Mouse (Mus musculus) liver, embryonic 14.5 days (tissue): ENCODE measurements around the gene Olfr651. TPM values are rescaled to one million over a fixed set of nuclear protein-coding genes. Genes with fewer than 3 reads are reported as not detected.
"Not testable (repeated sequence)": the region's sequence is repeated elsewhere in the genome, so short reads cannot be mapped to it uniquely, and the experiment has no call there.

Experiments used
- ATAC-seq: fragments of 200-750 bp; cut with Nextera tagmentation; 2 replicates; pipeline ENCODE4 v1.8.0; 2017; ENCODE audit warnings: moderate number of reproducible peaks, mild to moderate bottlenecking, moderate library complexity; ENCODE audit not compliant: insufficient read depth
- DNase-seq, 3 experiments: peaks; one replicate each; pipeline ENCODE4 v3.0.0-alpha.2; 2012 to 2013; ENCODE audit warnings: low read depth in 3 of 3, low spot score in 3 of 3
- H3K27ac ChIP-seq: fragments of 300-500 bp; sonication (generic); 2 replicates; pipeline ENCODE4 v1.5.1; 2014; ENCODE audit warnings: moderate library complexity, mild to moderate bottlenecking, control low read depth, inconsistent platforms
- H3K27me3 ChIP-seq: fragments of 300-500 bp; sonication (generic); 2 replicates; pipeline ENCODE4 v1.6.1; 2014; ENCODE audit warnings: mild to moderate bottlenecking, low read length, moderate library complexity; ENCODE audit not compliant: control insufficient read depth, insufficient read depth
- H3K36me3 ChIP-seq: fragments of 300-500 bp; sonication (generic); replicated peaks from 2 replicates; pipeline ENCODE4 v1.6.1; 2014; ENCODE audit warnings: low read depth; ENCODE audit not compliant: control insufficient read depth, insufficient read depth
- H3K4me1 ChIP-seq, 2 experiments: fragments of 200-500 bp in 1 of 2; fragments of 300-500 bp in 1 of 2; sonication (generic) in 1 of 2; replicated peaks; 2 replicates each; pipeline ENCODE4 v1.6.1; 2012 to 2014; ENCODE audit warnings: antibody characterized with exemption in 1 of 2, inconsistent platforms in 1 of 2, low read length in 1 of 2; ENCODE audit not compliant: control insufficient read depth in 2 of 2, insufficient read depth in 2 of 2
- H3K4me2 ChIP-seq: fragments of 300-500 bp; sonication (generic); 2 replicates; pipeline ENCODE4 v1.6.1; 2014; ENCODE audit warnings: low read depth, mild to moderate bottlenecking, control low read depth, moderate library complexity
- H3K4me3 ChIP-seq, 2 experiments: fragments of 200-500 bp in 1 of 2; fragments of 300-500 bp in 1 of 2; sonication (generic) in 1 of 2; 2 replicates each; pipeline ENCODE4 v1.5.1; 2012 to 2014; ENCODE audit warnings: low read depth in 2 of 2, low read length in 2 of 2, mild to moderate bottlenecking in 2 of 2, control low read depth in 1 of 2, inconsistent platforms in 1 of 2, moderate library complexity in 1 of 2; ENCODE audit not compliant: insufficient read depth in 1 of 2
- H3K9ac ChIP-seq: fragments of 300-500 bp; sonication (generic); replicated peaks from 2 replicates; pipeline ENCODE4 v1.6.1; 2014; ENCODE audit warnings: mild to moderate bottlenecking, control low read depth, moderate library complexity
- H3K9me3 ChIP-seq: fragments of 300-500 bp; sonication (generic); 2 replicates; pipeline ENCODE4 v1.6.1; 2016; ENCODE audit warnings: low read length, mixed read lengths; ENCODE audit not compliant: control insufficient read depth
- CTCF ChIP-seq: IDR thresholded peaks from 2 replicates; pipeline ENCODE4 v1.5.1; 2016; ENCODE audit warnings: antibody characterized with exemption, low read depth, control low read depth
- EP300 ChIP-seq: IDR thresholded peaks from 2 replicates; pipeline ENCODE4 v1.6.1; 2016; ENCODE audit warnings: antibody characterized with exemption, low read depth
- WGBS: fragments of 180-500 bp; shearing (Covaris S2); extraction: QIAGEN DNeasy Blood & Tissue Kit; methylation state at CpG from one replicate; pipeline ENCODE4 v1.1.7; 2014; ENCODE audit not compliant: insufficient replicate concordance; 5-methylcytosine and 5-hydroxymethylcytosine counted together
- polyA plus RNA-seq, 2 experiments: library from polyadenylated mRNA; depleted of rRNA in 1 of 2; stranded (reverse) in 1 of 2; unstranded in 1 of 2; fragments of >200 nt; fragmentation: Nextera tagmentation in 1 of 2; extraction: Ambion mirVana in 1 of 2; gene quantifications; 2 replicates each; pipeline versions ENCODE4 v1.2.1 to v1.2.3; 2012 to 2014

Gene Olfr651
- polyA plus RNA-seq (2012; rRNA removed) (not detected in 2 replicates), polyA plus RNA-seq (2014; fragmentation: Nextera tagmentation; extraction: Ambion mirVana) (not detected in 2 replicates)

DNA sequence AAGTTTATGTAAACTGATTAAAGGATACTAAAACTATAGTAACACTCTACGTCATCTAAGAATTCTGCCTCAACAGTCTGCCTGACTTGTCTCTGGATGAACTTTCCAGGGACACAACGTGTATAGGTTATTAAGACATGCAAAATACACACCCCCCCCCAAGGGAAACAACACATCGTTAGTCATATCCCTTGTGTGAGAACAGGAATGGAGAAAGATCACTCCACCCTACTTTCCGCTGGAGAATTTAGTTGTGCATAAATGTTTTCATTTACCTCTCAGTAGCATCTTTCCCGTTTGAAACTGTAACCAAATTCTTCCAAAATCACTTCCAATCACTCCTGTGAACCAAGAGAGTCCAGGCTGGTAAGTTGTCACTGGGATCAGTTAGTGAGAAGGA is at the start of gene Olfr651:
Olfr651 (plus strand) TSS at position 301 of the 400 bp plus-strand sequence.
- TF ChIP-seq EP300: no peak
- TF ChIP-seq CTCF: no peak
- 59% methylated on average over 5 of the region's 5 CpGs for WGBS

DNA sequence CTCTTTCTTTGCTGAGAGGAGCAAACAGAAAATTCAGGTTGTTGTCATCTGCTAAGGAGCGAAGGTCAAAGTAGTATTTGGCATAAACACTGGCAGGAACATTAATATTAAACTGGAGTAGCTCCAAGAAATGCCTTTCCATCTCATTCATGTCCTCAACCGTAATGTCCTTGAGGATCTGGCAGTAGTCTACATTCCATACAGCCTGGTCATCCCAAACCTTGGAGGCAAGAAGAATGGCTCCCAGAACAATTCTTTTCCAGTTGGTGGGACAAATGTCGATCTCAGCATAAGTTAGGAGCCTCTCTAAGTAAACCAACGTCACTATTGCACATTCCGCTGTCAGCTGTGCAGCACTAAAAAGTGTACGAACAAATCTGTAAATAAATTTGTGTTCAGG is 48.7 kb upstream of the Olfr651 start:
- not testable (repeated sequence) for H3K36me3 ChIP-seq, DNase-seq
- WGBS: 61% methylated on average over 6 of the region's 6 CpGs

More for the DNA sequence above, at the start of gene Olfr651:
- no peak within 1 kb of the TSS for H3K4me3 ChIP-seq
- no peaks in the 10 kb centered on the region for H3K27me3 ChIP-seq
- no peaks in the 10 kb centered on the region for H3K4me1 ChIP-seq
- H3K36me3 ChIP-seq: no peaks in the 10 kb centered on the region
- H3K9ac ChIP-seq: no peak within 1 kb of the TSS
- ATAC-seq (no peak), DNase-seq (no peak)
- H3K27ac ChIP-seq: no peak within 1 kb of the TSS
- H3K9me3 ChIP-seq: no peaks in the 10 kb centered on the region
- no peak within 1 kb of the TSS for H3K4me2 ChIP-seq

DNA sequence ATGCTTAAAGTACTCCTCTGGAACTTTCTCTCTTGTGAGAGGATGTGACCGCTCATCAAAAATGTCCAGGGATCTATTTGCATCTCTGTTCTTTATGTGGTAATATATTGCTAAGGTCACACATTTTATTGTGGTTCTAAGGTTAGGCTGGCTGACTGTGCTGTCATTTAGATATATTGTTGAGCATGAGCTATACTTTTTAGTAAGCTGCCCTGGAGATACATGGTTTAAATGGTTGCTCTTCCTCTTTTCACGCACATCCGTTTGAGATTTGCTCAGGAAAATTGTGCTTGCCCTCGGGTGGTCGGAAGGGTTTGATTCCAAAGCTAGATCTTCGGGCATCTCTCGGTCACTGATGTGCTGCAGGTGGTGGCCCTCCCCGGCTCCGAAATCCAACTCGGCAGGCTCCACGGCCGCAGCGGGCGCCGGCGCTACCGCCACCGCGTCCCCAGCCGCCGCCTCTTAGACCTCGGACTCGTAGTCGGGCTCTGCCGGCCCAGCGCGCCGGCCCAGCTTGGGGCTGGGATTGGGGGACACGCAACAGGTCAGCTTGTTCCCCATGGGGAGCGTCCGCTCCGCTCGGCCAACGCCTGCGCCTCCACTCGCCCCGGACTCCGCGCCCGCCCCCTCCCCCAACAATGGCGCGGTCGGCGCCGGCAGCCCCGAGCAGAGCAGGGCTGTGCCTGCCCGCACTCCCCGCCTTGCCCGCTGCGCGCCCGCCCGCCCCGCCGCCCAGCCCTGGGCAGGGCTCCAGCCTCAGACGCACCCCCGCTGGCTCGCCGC is 48.2 kb upstream of the Olfr651 start:
- H3K36me3 ChIP-seq: no peaks in the 10 kb centered on the region
- H3K9ac ChIP-seq: no peak overlapping the region
- TF ChIP-seq EP300 (no peak), CTCF (no peak)
- H3K27me3 ChIP-seq: no peaks in the 10 kb centered on the region
- peak overlapping the region; percentile 36; a peak in 3 of 4 replicates for H3K4me3 ChIP-seq
- H3K27ac ChIP-seq: no peak overlapping the region
- no peaks in the 10 kb centered on the region for H3K4me1 ChIP-seq
- no peaks in the 10 kb centered on the region for H3K9me3 ChIP-seq
- DNase-seq (no peak), ATAC-seq (peak; percentile 61; the same call in 1 of the 2 replicates)
- 2% methylated on average over 47 of the region's 59 CpGs for WGBS
- H3K4me2 ChIP-seq: peak overlapping the region; percentile 35

More for the DNA sequence above, 48.7 kb upstream of the Olfr651 start:
- ATAC-seq, H3K27me3 ChIP-seq, H3K4me1 ChIP-seq, H3K27ac ChIP-seq, H3K9ac ChIP-seq, H3K4me2 ChIP-seq, H3K4me3 ChIP-seq, H3K9me3 ChIP-seq: not testable (repeated sequence)

DNA sequence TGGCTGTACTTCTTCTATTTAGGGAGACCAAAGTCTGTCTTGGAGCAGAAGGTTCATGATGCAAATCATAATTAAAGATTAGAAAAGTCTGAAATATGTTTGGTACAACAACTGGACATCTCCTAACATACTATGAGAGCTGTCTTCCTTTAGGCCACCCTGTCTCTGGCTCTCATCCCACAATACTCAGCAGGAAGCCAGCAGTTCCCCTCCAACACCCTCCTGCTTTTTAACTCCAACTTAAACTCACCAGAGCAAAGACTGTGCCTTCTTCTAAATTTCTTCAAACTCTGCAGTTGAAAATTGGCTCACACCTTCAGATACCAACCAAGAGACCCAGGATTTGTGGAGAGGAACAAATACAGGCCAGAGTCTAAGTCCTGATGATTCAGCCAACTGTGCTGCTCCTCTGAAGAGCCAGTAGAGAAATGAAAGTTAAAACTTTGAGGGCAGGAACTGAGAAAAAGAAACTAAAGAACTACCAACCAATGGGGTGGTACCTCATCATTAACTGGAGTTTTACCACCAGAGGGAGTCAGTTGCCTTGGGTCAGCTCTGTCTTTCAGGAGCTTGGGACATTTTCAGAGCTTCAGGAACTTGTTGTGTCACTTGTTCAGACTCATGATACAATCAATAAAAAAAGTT is 42.4 kb upstream of the Olfr651 start, which contains the start of gene Trim30d:
Trim30d (minus strand) TSS at position 429 of the 645 bp plus-strand sequence.
- not testable (repeated sequence) for H3K36me3 ChIP-seq, H3K27ac ChIP-seq, H3K4me2 ChIP-seq, H3K9ac ChIP-seq, H3K27me3 ChIP-seq, H3K4me3 ChIP-seq, DNase-seq, H3K9me3 ChIP-seq, H3K4me1 ChIP-seq
- ATAC-seq: peak; percentile 8; the same call in 1 of the 2 replicates

DNA sequence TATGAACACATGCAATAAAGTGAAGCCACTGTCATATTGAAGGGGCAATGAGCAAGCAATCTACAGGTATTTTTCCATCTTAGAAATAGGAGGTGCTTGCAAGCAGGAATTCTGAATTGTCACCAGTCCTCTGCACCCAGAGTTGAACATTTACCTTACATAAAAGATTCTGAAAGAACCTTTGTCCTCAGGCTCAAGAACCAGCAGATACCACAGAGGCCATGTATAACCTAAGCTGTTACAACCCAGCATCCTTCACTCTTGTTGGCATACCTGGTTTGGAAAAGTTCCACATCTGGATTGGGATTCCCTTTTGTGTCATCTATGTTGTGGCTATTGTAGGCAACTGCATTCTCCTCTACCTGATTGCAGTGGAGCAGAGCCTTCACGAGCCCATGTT is 2.8 kb downstream of the Olfr651 start:
- no peak overlapping the region for H3K4me2 ChIP-seq
- DNase-seq (no peak), ATAC-seq (no peak)
- no peak overlapping the region for H3K27ac ChIP-seq
- H3K36me3 ChIP-seq: no peaks in the 10 kb centered on the region
- no peaks in the 10 kb centered on the region for H3K9me3 ChIP-seq
- no peak overlapping the region for H3K9ac ChIP-seq
- WGBS: 46% methylated on average over 1 of the region's 1 CpGs
- no peaks in the 10 kb centered on the region for H3K4me1 ChIP-seq
- no peak for TF ChIP-seq EP300
- no peak overlapping the region for H3K4me3 ChIP-seq
- no peaks in the 10 kb centered on the region for H3K27me3 ChIP-seq
